Mouse (Mus musculus): ENCODE results near the gene Ebi3. TPM values are rescaled to one million over a fixed set of nuclear protein-coding genes. Genes with fewer than 3 reads are reported as not detected.

The Ebi3 gene
- polyA plus RNA-seq (2012; rRNA removed; ENCODE audit: low replicate concordance), result 6.0 and 9.2 TPM in 2 replicates

DNA sequence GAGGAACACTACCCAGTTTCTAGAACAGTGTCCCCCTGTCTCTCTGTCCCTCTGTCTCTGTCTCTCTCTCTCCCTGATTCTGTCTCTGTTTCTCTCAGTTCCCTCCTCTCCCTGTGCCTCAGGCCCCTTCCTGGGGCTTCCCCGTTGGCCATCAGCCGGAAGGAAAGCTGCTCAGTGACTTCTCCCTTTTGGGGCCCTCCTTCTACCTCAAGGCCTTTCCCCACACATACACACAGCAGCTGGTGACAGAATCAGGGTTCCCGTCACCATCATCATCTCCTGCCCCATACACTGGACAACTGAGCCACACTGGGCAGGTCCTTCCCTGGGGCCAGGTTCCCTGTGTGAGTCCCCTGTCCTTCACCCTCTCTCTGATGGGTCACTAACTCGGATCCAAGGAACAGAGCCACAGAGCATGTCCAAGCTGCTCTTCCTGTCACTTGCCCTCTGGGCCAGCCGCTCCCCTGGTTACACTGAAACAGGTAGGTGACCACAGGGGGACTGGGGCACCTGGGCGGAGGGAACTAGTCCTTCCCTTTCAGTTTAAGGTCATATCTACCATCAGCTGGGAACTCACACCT is at the start of gene Ebi3:
Gene Ebi3, plus strand, starts transcription at position 194 of the 581 bp plus-strand sequence.

GRCm38 (mm10) chr17:55949400-55949799 is 3.0 kb upstream of the Ebi3 start, which contains the start of gene Zfp119b:
TSS of gene Zfp119b (minus strand) at chr17:55949500.

GRCm38 (mm10) chr17:55958918-55959728 is 6.7 kb downstream of the Ebi3 start, which contains the start of gene Yju2:
TSS of gene Yju2 (plus strand) at chr17:55959099.

GRCm38 (mm10) chr17:55969966-55970891 is 17.8 kb downstream of the Ebi3 start, which contains the start of gene Shd:
TSS of gene Shd (plus strand) at chr17:55970467.

DNA sequence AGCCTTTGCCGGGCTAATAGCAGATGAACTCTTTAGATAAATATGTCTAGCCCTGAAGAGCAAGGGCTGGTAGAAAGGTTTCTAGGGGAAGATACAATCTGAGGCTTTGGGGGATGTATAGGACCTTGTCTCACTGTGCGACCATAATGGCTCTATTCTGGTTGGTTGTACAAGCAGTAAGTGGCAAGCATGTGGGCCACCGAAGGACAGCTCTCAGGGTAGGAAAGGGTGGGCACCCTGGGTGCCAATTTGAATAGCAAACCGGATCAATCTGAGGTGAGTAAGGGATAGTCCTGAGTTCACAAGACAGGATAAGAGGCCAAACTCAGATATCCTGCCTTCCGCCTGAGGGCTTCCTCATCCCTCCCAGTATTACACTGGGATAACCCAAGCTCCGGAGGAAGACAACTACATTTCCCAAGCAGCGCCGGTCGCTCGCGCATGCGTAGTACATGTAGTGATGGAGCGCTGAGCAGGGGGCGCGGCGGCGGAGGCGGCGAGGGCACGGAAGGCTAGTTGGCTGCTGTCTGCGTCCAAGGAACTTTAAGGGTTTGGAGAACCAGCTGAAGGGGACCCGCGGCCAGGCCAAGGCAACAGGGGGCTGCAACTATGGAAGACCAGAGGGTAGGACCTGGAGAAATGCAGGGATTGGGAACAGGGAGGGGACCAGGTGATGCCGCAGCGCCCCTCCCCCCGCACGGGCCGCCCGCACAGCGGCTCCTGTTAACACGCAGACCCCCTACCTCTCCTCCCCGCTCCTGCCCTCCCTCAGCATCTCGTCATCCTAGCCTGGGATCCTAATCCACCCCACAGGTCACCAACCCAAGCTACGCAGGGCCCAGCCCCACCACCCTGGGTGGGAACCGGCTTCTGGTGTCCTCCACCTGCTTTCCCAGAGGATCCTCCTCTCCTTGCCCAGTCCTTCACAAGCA is 33.9 kb downstream of the Ebi3 start, which contains the start of gene Fsd1:
Gene Fsd1, plus strand, starts transcription at position 480 of the 932 bp plus-strand sequence.

DNA sequence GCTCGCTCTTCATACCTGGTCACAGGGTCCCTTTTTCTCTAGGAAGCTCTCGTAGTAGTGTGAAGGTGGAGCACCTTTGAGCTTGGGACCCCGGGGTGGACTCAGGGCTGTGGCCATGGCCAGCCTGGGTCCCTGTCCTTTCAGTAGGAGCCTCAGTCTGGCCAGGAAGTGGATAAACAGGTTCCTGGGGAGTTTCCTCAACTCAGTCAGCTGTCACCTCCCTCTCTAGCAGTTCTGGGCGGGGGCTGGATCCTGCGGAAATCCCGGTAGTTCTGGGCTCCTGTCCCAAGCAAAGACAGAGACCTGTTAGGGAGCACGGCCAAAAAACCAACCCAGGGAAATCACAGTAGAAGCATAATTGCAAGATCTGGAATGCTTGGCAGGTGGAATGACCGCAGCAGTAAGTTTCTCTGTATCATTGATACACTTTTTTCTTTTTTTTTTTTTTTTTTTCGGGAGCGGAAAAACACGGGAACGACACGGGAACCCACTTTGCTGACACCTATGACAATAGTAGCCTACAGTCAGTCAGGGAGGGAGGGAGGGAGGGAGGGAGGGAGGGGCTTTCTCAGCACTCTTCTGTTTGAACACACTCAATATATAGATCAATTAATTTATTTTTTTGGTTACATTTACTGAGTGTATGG is 53.1 kb downstream of the Ebi3 start, which contains the start of the genes Stap2 and Mpnd:
Gene Stap2, minus strand, starts transcription at position 170 of the 647 bp plus-strand sequence.
Gene Mpnd, plus strand, starts transcription at position 297 of the 647 bp plus-strand sequence.

Other genes with a start within 250 kb of the Ebi3 start
- 3.1 and 3.7 TPM in 2 replicates for gene Pot1b, start 240.0 kb upstream of the Ebi3 start, polyA plus RNA-seq (2012; rRNA removed; ENCODE audit: low replicate concordance)
- 1.0 and 1.6 TPM in 2 replicates for gene Adgre4, start 202.7 kb upstream of the Ebi3 start, polyA plus RNA-seq (2012; rRNA removed; ENCODE audit: low replicate concordance)
- 0.52 and 0.87 TPM in 2 replicates for gene Zfp119a, start 73.7 kb upstream of the Ebi3 start, polyA plus RNA-seq (2012; rRNA removed; ENCODE audit: low replicate concordance)
- 1.1 and 1.4 TPM in 2 replicates for gene Zfp959, start 60.5 kb upstream of the Ebi3 start, polyA plus RNA-seq (2012; rRNA removed; ENCODE audit: low replicate concordance)
- gene Zfp119b, start 3.1 kb upstream of the Ebi3 start, polyA plus RNA-seq (2012; rRNA removed; ENCODE audit: low replicate concordance), result 0.67 and 0.75 TPM in 2 replicates
- gene Yju2, start 6.5 kb downstream of the Ebi3 start, polyA plus RNA-seq (2012; rRNA removed; ENCODE audit: low replicate concordance), result 6.9 and 10.4 TPM in 2 replicates
- gene Shd, start 17.8 kb downstream of the Ebi3 start, polyA plus RNA-seq (2012; rRNA removed; ENCODE audit: low replicate concordance), result 0.56 and 13.0 TPM in 2 replicates
- 1.0 and 7.0 TPM in 2 replicates for gene Fsd1, start 33.9 kb downstream of the Ebi3 start, polyA plus RNA-seq (2012; rRNA removed; ENCODE audit: low replicate concordance)
- 25.3 and 34.1 TPM in 2 replicates for gene Stap2, start 52.9 kb downstream of the Ebi3 start, polyA plus RNA-seq (2012; rRNA removed; ENCODE audit: low replicate concordance)
- gene Mpnd, start 53.1 kb downstream of the Ebi3 start, polyA plus RNA-seq (2012; rRNA removed; ENCODE audit: low replicate concordance), result 106 and 131 TPM in 2 replicates
- gene Sh3gl1, start 84.0 kb downstream of the Ebi3 start, polyA plus RNA-seq (2012; rRNA removed; ENCODE audit: low replicate concordance), result 75.0 and 104 TPM in 2 replicates
- 2.0 and 5.8 TPM in 2 replicates for gene Chaf1a, start 87.8 kb downstream of the Ebi3 start, polyA plus RNA-seq (2012; rRNA removed; ENCODE audit: low replicate concordance)
- 92.5 and 99.3 TPM in 2 replicates for gene Ubxn6, start 122.4 kb downstream of the Ebi3 start, polyA plus RNA-seq (2012; rRNA removed; ENCODE audit: low replicate concordance)
- 20.9 and 56.5 TPM in 2 replicates for gene Hdgfl2, start 127.0 kb downstream of the Ebi3 start, polyA plus RNA-seq (2012; rRNA removed; ENCODE audit: low replicate concordance)
- 452 and 1,682 TPM in 2 replicates for gene Plin4, start 157.2 kb downstream of the Ebi3 start, polyA plus RNA-seq (2012; rRNA removed; ENCODE audit: low replicate concordance)
- 12.6 and 29.9 TPM in 2 replicates for gene Plin5, start 165.0 kb downstream of the Ebi3 start, polyA plus RNA-seq (2012; rRNA removed; ENCODE audit: low replicate concordance)
- gene Lrg1, start 169.4 kb downstream of the Ebi3 start, polyA plus RNA-seq (2012; rRNA removed; ENCODE audit: low replicate concordance), result 111 and 539 TPM in 2 replicates
- 14.4 and 24.4 TPM in 2 replicates for gene Sema6b, start 187.7 kb downstream of the Ebi3 start, polyA plus RNA-seq (2012; rRNA removed; ENCODE audit: low replicate concordance)
- 8.3 and 9.0 TPM in 2 replicates for gene Tnfaip8l1, start 209.8 kb downstream of the Ebi3 start, polyA plus RNA-seq (2012; rRNA removed; ENCODE audit: low replicate concordance)
- 64.9 and 80.9 TPM in 2 replicates for gene Mydgf, start 231.3 kb downstream of the Ebi3 start, polyA plus RNA-seq (2012; rRNA removed; ENCODE audit: low replicate concordance)

Measured in subcutaneous adipose tissue, adult 2 months (tissue).